Mouse (Mus musculus) CH12.LX (cell line): Measurements from ENCODE around the gene Hsh2d. TPM values are rescaled to one million over a fixed set of nuclear protein-coding genes. Genes with fewer than 3 reads are reported as not detected.

Experiments
- DNase-seq: peaks from one replicate; pipeline ENCODE4 v3.0.0-alpha.2; 2013; ENCODE audit errors: extremely low read depth
- H3K27ac ChIP-seq: 2 replicates; pipeline ENCODE4 v1.5.1; 2012; ENCODE audit warnings: low read depth, mild to moderate bottlenecking, control low read depth, moderate library complexity; ENCODE audit not compliant: insufficient read depth
- H3K27me3 ChIP-seq: replicated peaks from 2 replicates; pipeline ENCODE3; 2012; ENCODE audit warnings: inconsistent platforms
- H3K36me3 ChIP-seq, 2 experiments: replicated peaks in 1 of 2; 2 replicates each; pipeline versions ENCODE3 to v1.6.1; 2012; ENCODE audit warnings: inconsistent platforms in 1 of 2, low read length in 1 of 2, mild to moderate bottlenecking in 1 of 2, mixed read lengths in 1 of 2, moderate library complexity in 1 of 2; ENCODE audit not compliant: control insufficient read depth in 1 of 2, insufficient read depth in 1 of 2
- H3K4me1 ChIP-seq, 2 experiments: 2 replicates each; pipeline ENCODE4 v1.6.1; 2012; ENCODE audit warnings: inconsistent platforms in 1 of 2, moderate library complexity in 1 of 2; ENCODE audit not compliant: insufficient read depth in 2 of 2, control insufficient read depth in 1 of 2
- H3K4me2 ChIP-seq: 2 replicates; pipeline ENCODE4 v1.6.1; 2012; ENCODE audit warnings: low read depth, mild to moderate bottlenecking, control low read depth; ENCODE audit not compliant: poor library complexity, insufficient read depth, severe bottlenecking
- H3K4me3 ChIP-seq, 3 experiments: fragments of 150-350 bp in 1 of 3; sonication (generic) in 1 of 3; replicated peaks in 1 of 3; 2 replicates each; pipeline versions ENCODE3 to v1.5.1; 2011 to 2012; ENCODE audit warnings: low read depth in 2 of 3, low read length in 2 of 3, mild to moderate bottlenecking in 2 of 3, moderate library complexity in 2 of 3, control low read depth in 1 of 3, improper control_type of control experiment in 1 of 3, inconsistent platforms in 1 of 3, mixed read lengths in 1 of 3; ENCODE audit not compliant: poor library complexity in 1 of 3
- H3K79me2 ChIP-seq: replicated peaks from 2 replicates; pipeline ENCODE4 v1.6.1; 2012; ENCODE audit warnings: mild to moderate bottlenecking, moderate library complexity; ENCODE audit not compliant: control insufficient read depth, poor library complexity, insufficient read depth, severe bottlenecking; ENCODE audit errors: extremely low read depth
- H3K9ac ChIP-seq: 2 replicates; pipeline ENCODE4 v1.6.1; 2012; ENCODE audit warnings: low read depth, mild to moderate bottlenecking, control low read depth, moderate library complexity; ENCODE audit not compliant: insufficient read depth
- H3K9me3 ChIP-seq: replicated peaks from 2 replicates; pipeline ENCODE3; 2012; ENCODE audit warnings: low read length, inconsistent platforms, mixed read lengths
- BHLHE40 ChIP-seq: IDR thresholded peaks from 2 replicates; pipeline ENCODE4 v1.6.1; 2011; ENCODE audit warnings: mild to moderate bottlenecking, low read depth, low read length, improper control_type of control experiment
- CHD1 ChIP-seq: IDR thresholded peaks from 2 replicates; pipeline ENCODE4 v1.6.1; 2012; ENCODE audit warnings: low read depth, low read length, improper control_type of control experiment, inconsistent platforms
- CTCF ChIP-seq, 2 experiments: IDR thresholded peaks in 1 of 2; conservative IDR thresholded peaks in 1 of 2; 2 replicates each; pipeline ENCODE4 v1.5.1; 2011 to 2012; ENCODE audit warnings: low read depth in 2 of 2, low read length in 2 of 2, improper control_type of control experiment in 1 of 2, inconsistent platforms in 1 of 2, mild to moderate bottlenecking in 1 of 2, moderate library complexity in 1 of 2
- E2F4 ChIP-seq: IDR thresholded peaks from 2 replicates; pipeline ENCODE4 v1.6.1; 2011; ENCODE audit warnings: low read depth, low read length, improper control_type of control experiment; ENCODE audit not compliant: insufficient replicate concordance
- ELF1 ChIP-seq: IDR thresholded peaks from 2 replicates; pipeline ENCODE4 v1.6.1; 2014; ENCODE audit warnings: low read depth, mild to moderate bottlenecking, inconsistent platforms, low read length, improper control_type of control experiment
- HCFC1 ChIP-seq: IDR thresholded peaks from 2 replicates; pipeline ENCODE4 v1.6.1; 2012; ENCODE audit warnings: low read depth, mild to moderate bottlenecking, inconsistent platforms, low read length, improper control_type of control experiment
- JUND ChIP-seq: conservative IDR thresholded peaks from 2 replicates; pipeline ENCODE4 v1.6.1; 2011; ENCODE audit warnings: low read depth, low read length, improper control_type of control experiment
- KAT2A ChIP-seq: IDR thresholded peaks from 2 replicates; pipeline ENCODE4 v1.6.1; 2012; ENCODE audit warnings: low read length, improper control_type of control experiment, inconsistent platforms; ENCODE audit not compliant: insufficient replicate concordance
- MAFK ChIP-seq: IDR thresholded peaks from 2 replicates; pipeline ENCODE4 v1.6.1; 2011; ENCODE audit warnings: low read length, improper control_type of control experiment; ENCODE audit not compliant: insufficient replicate concordance
- MAZ ChIP-seq: IDR thresholded peaks from 2 replicates; pipeline ENCODE4 v1.6.1; 2012; ENCODE audit warnings: low read depth, mild to moderate bottlenecking, inconsistent platforms, low read length, improper control_type of control experiment, moderate library complexity
- MEF2A ChIP-seq: IDR thresholded peaks from 2 replicates; pipeline ENCODE4 v1.6.1; 2014; ENCODE audit warnings: low read depth, mild to moderate bottlenecking, inconsistent platforms, low read length, improper control_type of control experiment, borderline replicate concordance
- MXI1 ChIP-seq: IDR thresholded peaks from 2 replicates; pipeline ENCODE4 v1.6.1; 2011; ENCODE audit warnings: mild to moderate bottlenecking, low read depth, low read length, improper control_type of control experiment
- NELFE ChIP-seq: IDR thresholded peaks from 2 replicates; pipeline ENCODE4 v1.6.1; 2011; ENCODE audit warnings: low read depth, low read length, improper control_type of control experiment
- PAX5 ChIP-seq: IDR thresholded peaks from 2 replicates; pipeline ENCODE4 v1.6.1; 2012; ENCODE audit warnings: low read length, inconsistent platforms, mixed read lengths
- POLR2A ChIP-seq: IDR thresholded peaks from 2 replicates; pipeline ENCODE4 v1.6.1; 2011; ENCODE audit warnings: low read depth, mild to moderate bottlenecking, improper control_type of control experiment, low read length
- RAD21 ChIP-seq: IDR thresholded peaks from 2 replicates; pipeline ENCODE4 v1.6.1; 2011; ENCODE audit warnings: low read depth, mild to moderate bottlenecking, low read length, improper control_type of control experiment, moderate library complexity
- RCOR1 ChIP-seq: conservative IDR thresholded peaks from 2 replicates; pipeline ENCODE4 v1.6.1; 2012; ENCODE audit warnings: low read depth, mild to moderate bottlenecking, inconsistent platforms, low read length, improper control_type of control experiment
- SIN3A ChIP-seq: IDR thresholded peaks from 2 replicates; pipeline ENCODE4 v1.6.1; 2012; ENCODE audit warnings: low read length, improper control_type of control experiment, inconsistent platforms
- TCF12 ChIP-seq: IDR thresholded peaks from 2 replicates; pipeline ENCODE4 v1.6.1; 2014; ENCODE audit warnings: low read depth, mild to moderate bottlenecking, inconsistent platforms, low read length, improper control_type of control experiment
- UBTF ChIP-seq: IDR thresholded peaks from 2 replicates; pipeline ENCODE4 v1.6.1; 2012; ENCODE audit warnings: low read depth, mild to moderate bottlenecking, inconsistent platforms, low read length, improper control_type of control experiment, moderate library complexity
- USF1 ChIP-seq: IDR thresholded peaks from 2 replicates; pipeline ENCODE4 v1.6.1; 2014; ENCODE audit warnings: low read depth, mild to moderate bottlenecking, inconsistent platforms, low read length, improper control_type of control experiment
- USF2 ChIP-seq: conservative IDR thresholded peaks from 2 replicates; pipeline ENCODE4 v1.6.1; 2011; ENCODE audit warnings: low read depth, low read length, improper control_type of control experiment
- ZC3H11A ChIP-seq: IDR thresholded peaks from 2 replicates; pipeline ENCODE4 v1.6.1; 2012; ENCODE audit warnings: low read depth, mild to moderate bottlenecking, inconsistent platforms, low read length, improper control_type of control experiment
- ZNF384 ChIP-seq: IDR thresholded peaks from 2 replicates; pipeline ENCODE4 v1.6.1; 2012; ENCODE audit warnings: low read depth, low read length, improper control_type of control experiment, inconsistent platforms
- dilution Hi-C: fragments of 300-500 bp; cut with MboI; formaldehyde crosslinking; loops from 2 replicates; pipeline ENCODE4 v1.14.3; 2020; ENCODE audit warnings: low sequenced_read_pairs; ENCODE audit not compliant: extremely low pct_unique_long_range_greater_than_20kb, extremely low pct_ligation_motif_present
- in situ Hi-C: fragments of 300-500 bp; cut with MboI; formaldehyde crosslinking; loops from 3 replicates; pipeline ENCODE4 v1.14.3; 2019; ENCODE audit warnings: low sequenced_read_pairs, low pct_ligation_motif_present, low pct_unique_long_range_greater_than_20kb, mixed read lengths
- polyA plus RNA-seq: library from polyadenylated mRNA; unstranded; fragments of >175 nt; gene quantifications from 2 replicates; pipeline ENCODE4 v1.2.1, GENCODE M21; 2012; ENCODE audit warnings: low read depth; ENCODE audit not compliant: insufficient read length
- total RNA-seq, 2 experiments: library from RNA; depleted of rRNA; stranded (reverse); fragments of 300-350 nt in 1 of 2; fragments of >200 nt in 1 of 2; gene quantifications; 2 replicates each; pipeline ENCODE4 v1.2.3; 2012 to 2014

Hsh2d gene
- total and polyA plus RNA-seq, 3 experiments: 17.9 to 25.1 (median 24.1) TPM

DNA sequence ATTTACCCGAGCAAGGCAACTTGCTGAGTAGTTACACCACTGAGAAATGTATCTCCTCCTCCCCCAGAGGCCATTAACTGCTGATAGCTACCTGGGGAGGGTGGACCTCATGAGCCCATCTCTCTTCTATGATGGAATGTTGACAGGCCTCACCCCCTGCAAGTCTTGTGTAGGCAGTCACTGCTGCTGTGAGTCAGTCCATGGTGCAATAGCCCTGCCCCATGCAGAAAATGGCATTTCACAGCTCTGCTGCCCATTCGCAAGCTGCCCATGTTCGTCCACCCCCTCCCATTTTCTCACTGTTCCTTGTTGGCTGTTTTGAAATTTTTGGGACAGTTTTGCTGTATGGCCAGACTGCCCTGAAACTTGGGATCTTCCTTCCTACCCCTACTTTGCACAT is 43.9 kb upstream of the Hsh2d start:
- H3K79me2 ChIP-seq: no peaks in the 10 kb centered on the region; the same call in 1 of the 2 replicates
- no peak overlapping the region for H3K4me2 ChIP-seq
- H3K27me3 ChIP-seq: no peaks in the 10 kb centered on the region
- in situ Hi-C loops: no loop called here
- H3K27ac ChIP-seq: no peak overlapping the region
- H3K9ac ChIP-seq: no peak overlapping the region
- TF ChIP-seq ZC3H11A: no peak
- no peak for TF ChIP-seq RCOR1
- no peak for TF ChIP-seq E2F4
- no peak for TF ChIP-seq UBTF
- TF ChIP-seq TCF12: no peak
- TF ChIP-seq KAT2A: no peak
- TF ChIP-seq CTCF (conservative IDR thresholded peaks at IDR 0.05 in 1 of 2, IDR thresholded peaks at IDR 0.05 in 1 of 2; ENCODE audit: low read depth in 2 of 2, low read length in 2 of 2): no peak
- no peak for TF ChIP-seq MEF2A
- no peak for TF ChIP-seq MAFK
- TF ChIP-seq, all 38 proteins: peak for 0
- Histone ChIP-seq H3K4me1 (peaks cover 7 to 65% of the 10 kb centered on the region in 2 experiments), H3K36me3 (peaks cover 75 to 92% of the 10 kb centered on the region in 2 experiments), H3K9me3 (no peaks in the 10 kb centered on the region), H3K4me3 (no peak overlapping the region)
- dilution Hi-C loops: no loop called here
- no peak for DNase-seq

DNA sequence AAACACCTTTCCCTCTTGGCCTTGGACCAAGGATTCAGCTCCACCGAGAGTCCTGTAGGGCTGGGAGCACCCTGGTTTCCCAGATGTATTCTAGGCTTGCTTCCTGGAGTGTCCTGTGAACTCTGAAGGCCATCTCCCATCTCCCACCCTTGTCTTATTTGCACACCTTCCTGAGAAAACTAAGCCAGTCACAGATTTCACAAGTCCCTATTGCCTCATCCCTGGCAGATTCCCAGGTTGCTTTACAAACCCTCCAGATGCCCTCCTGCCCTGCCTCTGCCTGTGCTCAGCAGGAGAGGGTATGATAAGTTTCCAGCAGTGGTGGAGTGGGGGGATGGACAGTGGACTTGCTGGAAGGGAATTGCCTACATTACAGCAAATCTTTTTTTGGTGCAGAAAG is 43.4 kb upstream of the Hsh2d start:
- peaks cover 73 to 91% of the 10 kb centered on the region in 2 experiments for H3K36me3 ChIP-seq
- no peak overlapping the region for H3K4me2 ChIP-seq
- H3K4me3 ChIP-seq: no peak overlapping the region
- in situ Hi-C loops: no loop called here
- no peak overlapping the region for H3K9ac ChIP-seq
- no peaks in the 10 kb centered on the region for H3K9me3 ChIP-seq
- TF ChIP-seq NELFE: no peak
- TF ChIP-seq E2F4: no peak
- no peak for TF ChIP-seq USF2
- TF ChIP-seq HCFC1: no peak
- TF ChIP-seq POLR2A: no peak
- TF ChIP-seq PAX5: no peak
- TF ChIP-seq SIN3A: no peak
- TF ChIP-seq ZC3H11A: no peak
- no peak for TF ChIP-seq CHD1
- no peak for TF ChIP-seq BHLHE40
- no peak for TF ChIP-seq KAT2A
- TF ChIP-seq TCF12: no peak
- TF ChIP-seq RAD21: no peak
- no peak for TF ChIP-seq ZNF384
- TF ChIP-seq ELF1: no peak
- no peak for TF ChIP-seq MXI1
- no peak for TF ChIP-seq MAZ
- TF ChIP-seq USF1: no peak
- no peak for TF ChIP-seq JUND
- no peak for DNase-seq
- H3K27me3 ChIP-seq: no peaks in the 10 kb centered on the region
- dilution Hi-C loops: no loop called here
- no peak overlapping the region for H3K27ac ChIP-seq
- peaks cover under 1% of the 10 kb centered on the region for H3K79me2 ChIP-seq
- H3K4me1 ChIP-seq: peaks cover 7 to 65% of the 10 kb centered on the region in 2 experiments
